Mouse (Mus musculus) hindbrain, embryonic 14.5 days (tissue): Measurements from ENCODE around the gene Omp. TPM values are rescaled to one million over a fixed set of nuclear protein-coding genes. Genes with fewer than 3 reads are reported as not detected.
A peak's percentile ranks its signal among the peaks of the same experiment; 100 is the strongest.

Experiments used
- ATAC-seq: fragments of 200-750 bp; cut with Nextera tagmentation; 2 replicates; pipeline ENCODE4 v1.8.0; 2017; ENCODE audit warnings: moderate number of reproducible peaks, mild to moderate bottlenecking, moderate TSS enrichment, moderate library complexity; ENCODE audit not compliant: low FRiP score
- DNase-seq: peaks from one replicate; pipeline ENCODE4 v3.0.0-alpha.2; 2015; ENCODE audit warnings: low spot score
- H3K27ac ChIP-seq: fragments of 300-500 bp; sonication (generic); 2 replicates; pipeline ENCODE4 v1.5.1; 2014; ENCODE audit warnings: mild to moderate bottlenecking, moderate library complexity
- H3K27me3 ChIP-seq: fragments of 300-500 bp; sonication (generic); 2 replicates; pipeline ENCODE4 v1.6.1; 2014; ENCODE audit warnings: mild to moderate bottlenecking, low read length, mixed read lengths; ENCODE audit not compliant: control insufficient read depth, insufficient read depth
- H3K36me3 ChIP-seq: fragments of 300-500 bp; sonication (generic); replicated peaks from 2 replicates; pipeline ENCODE4 v1.6.1; 2014; ENCODE audit not compliant: control insufficient read depth, insufficient read depth
- H3K4me1 ChIP-seq: fragments of 300-500 bp; sonication (generic); replicated peaks from 2 replicates; pipeline ENCODE4 v1.6.1; 2014; ENCODE audit warnings: antibody characterized with exemption, low read length, mixed read lengths; ENCODE audit not compliant: control insufficient read depth, insufficient read depth
- H3K4me2 ChIP-seq: fragments of 300-500 bp; sonication (generic); replicated peaks from 2 replicates; pipeline ENCODE4 v1.6.1; 2014; ENCODE audit warnings: mild to moderate bottlenecking, moderate library complexity
- H3K4me3 ChIP-seq: fragments of 300-500 bp; sonication (generic); replicated peaks from 2 replicates; pipeline ENCODE4 v1.5.1; 2014; ENCODE audit warnings: mild to moderate bottlenecking, low read length
- H3K9ac ChIP-seq: fragments of 300-500 bp; sonication (generic); 2 replicates; pipeline ENCODE4 v1.6.1; 2014
- H3K9me3 ChIP-seq: fragments of 300-500 bp; sonication (generic); 2 replicates; pipeline ENCODE4 v1.6.1; 2016; ENCODE audit warnings: low read length; ENCODE audit not compliant: control insufficient read depth
- WGBS: fragments of 180-500 bp; shearing (Covaris S2); extraction: QIAGEN DNeasy Blood & Tissue Kit; methylation state at CpG from one replicate; pipeline ENCODE4 v1.1.7; 2014; 5-methylcytosine and 5-hydroxymethylcytosine counted together
- polyA plus RNA-seq: library from polyadenylated mRNA; unstranded; fragments of >200 nt; fragmentation: Nextera tagmentation; extraction: Ambion mirVana; gene quantifications from 2 replicates; pipeline ENCODE4 v1.2.1, GENCODE M21; 2014

Omp gene
- polyA plus RNA-seq, 1 experiment from 2014 or later = 0.32 TPM

GRCm38 (mm10) chr7:98114656-98115055, 30.6 kb downstream of the Omp start:
- Histone ChIP-seq H3K4me3 (no peak overlapping the region), H3K27me3 (peaks cover 15% of the 10 kb centered on the region), H3K9ac (no peak overlapping the region), H3K4me1 (peaks cover 7% of the 10 kb centered on the region; the same call in 1 of the 2 replicates), H3K4me2 (no peak overlapping the region), H3K9me3 (no peaks in the 10 kb centered on the region), H3K36me3 (no peaks in the 10 kb centered on the region), H3K27ac (no peak overlapping the region)
- ATAC-seq = no peak
- 77% methylated on average over 6 of the region's 6 CpGs for WGBS
- DNase-seq = no peak

GRCm38 (mm10) chr7:98111233-98111632, 34.1 kb downstream of the Omp start:
- peak overlapping the region; percentile 38 for H3K4me2 ChIP-seq
- H3K9me3 ChIP-seq = no peaks in the 10 kb centered on the region
- H3K4me1 ChIP-seq = peaks cover 7% of the 10 kb centered on the region; the same call in 1 of the 2 replicates
- 10% methylated on average over 25 of the region's 25 CpGs for WGBS
- no peak for ATAC-seq
- H3K36me3 ChIP-seq = no peaks in the 10 kb centered on the region
- peaks cover 15% of the 10 kb centered on the region for H3K27me3 ChIP-seq
- no peak overlapping the region for H3K9ac ChIP-seq
- H3K4me3 ChIP-seq = 0 out of 2 replicates have a peak overlapping the region, but pooled peaks have one; percentile 8
- no peak for DNase-seq
- no peak overlapping the region for H3K27ac ChIP-seq

- H3K27ac ChIP-seq = no peak overlapping the region
- H3K4me1 ChIP-seq = peaks cover 7% of the 10 kb centered on the region; the same call in 1 of the 2 replicates
- H3K36me3 ChIP-seq = no peaks in the 10 kb centered on the region
- DNase-seq (no peak), ATAC-seq (no peak)
- H3K9ac ChIP-seq = no peak overlapping the region
- peaks cover 15% of the 10 kb centered on the region for H3K27me3 ChIP-seq
- no peaks in the 10 kb centered on the region for H3K9me3 ChIP-seq
- H3K4me3 ChIP-seq = no peak overlapping the region
- H3K4me2 ChIP-seq = no peak overlapping the region
- 77% methylated on average over 4 of the region's 4 CpGs for WGBS
These were observed 35.5 kb downstream of the Omp start for GRCm38 (mm10) chr7:98109771-98110170.

GRCm38 (mm10) chr7:98108636-98109430, 36.5 kb downstream of the Omp start:
- Histone ChIP-seq H3K36me3 (no peaks in the 10 kb centered on the region), H3K27me3 (peaks cover 15% of the 10 kb centered on the region), H3K27ac (no peak overlapping the region), H3K9ac (no peak overlapping the region), H3K4me3 (no peak overlapping the region), H3K4me2 (no peak overlapping the region), H3K4me1 (peaks cover 7% of the 10 kb centered on the region; the same call in 1 of the 2 replicates), H3K9me3 (no peaks in the 10 kb centered on the region)
- ATAC-seq = 0 out of 2 replicates have a peak, but pooled peaks have one; percentile 34
- no peak for DNase-seq
- 88% methylated on average over 16 of the region's 16 CpGs for WGBS

- DNase-seq (no peak), ATAC-seq (no peak)
- Histone ChIP-seq H3K9ac (no peak overlapping the region), H3K27me3 (peaks cover 6% of the 10 kb centered on the region), H3K36me3 (no peaks in the 10 kb centered on the region), H3K4me2 (no peak overlapping the region), H3K9me3 (no peaks in the 10 kb centered on the region), H3K4me3 (no peak overlapping the region), H3K27ac (no peak overlapping the region), H3K4me1 (peaks cover 15% of the 10 kb centered on the region)
- 92% methylated on average over 7 of the region's 7 CpGs for WGBS
These were observed 39.0 kb downstream of the Omp start for GRCm38 (mm10) chr7:98106272-98106671.

- H3K4me3 ChIP-seq = no peak overlapping the region
- no peak overlapping the region for H3K9ac ChIP-seq
- DNase-seq = no peak
- ATAC-seq = no peak
- no peak overlapping the region for H3K4me2 ChIP-seq
- H3K36me3 ChIP-seq = no peaks in the 10 kb centered on the region
- H3K27me3 ChIP-seq = no peaks in the 10 kb centered on the region
- no peak overlapping the region for H3K27ac ChIP-seq
- H3K4me1 ChIP-seq = peaks cover 11% of the 10 kb centered on the region
- no peaks in the 10 kb centered on the region for H3K9me3 ChIP-seq
- 69% methylated on average over 16 of the region's 16 CpGs for WGBS
These were observed 40.5 kb downstream of the Omp start for GRCm38 (mm10) chr7:98104481-98105435.

- DNase-seq (no peak), ATAC-seq (no peak)
- peaks cover 11% of the 10 kb centered on the region for H3K4me1 ChIP-seq
- H3K27ac ChIP-seq = no peak overlapping the region
- H3K9me3 ChIP-seq = no peaks in the 10 kb centered on the region
- H3K4me3 ChIP-seq = no peak overlapping the region
- no peak overlapping the region for H3K4me2 ChIP-seq
- no peak overlapping the region for H3K9ac ChIP-seq
- no peaks in the 10 kb centered on the region for H3K36me3 ChIP-seq
- H3K27me3 ChIP-seq = no peaks in the 10 kb centered on the region
- 77% methylated on average over 5 of the region's 5 CpGs for WGBS
These were observed 41.4 kb downstream of the Omp start for GRCm38 (mm10) chr7:98103942-98104292.

- Histone ChIP-seq H3K27me3 (no peaks in the 10 kb centered on the region), H3K36me3 (no peaks in the 10 kb centered on the region), H3K27ac (peak overlapping the region; percentile 72), H3K4me3 (peak overlapping the region; percentile 24), H3K4me1 (peaks cover 11% of the 10 kb centered on the region), H3K4me2 (peak overlapping the region; percentile 53), H3K9ac (peak overlapping the region; percentile 66), H3K9me3 (no peaks in the 10 kb centered on the region)
- 19% methylated on average over 21 of the region's 26 CpGs for WGBS
- DNase-seq (peak; percentile 94), ATAC-seq (peak; percentile 68)
These were observed 42.0 kb downstream of the Omp start for GRCm38 (mm10) chr7:98103002-98103941.
